Mouse (Mus musculus) cerebellum, adult 2 months (tissue): ENCODE measurements at regions not wholly inside any gene's neighbourhood (a gene's known extent, or its start where the extent isn't known, plus 50 kb on each side); places are given as distances from the start of the nearest gene placed in this dataset.

ENCODE experiments used
- CTCF ChIP-seq: fragments of 200-500 bp; IDR thresholded peaks from 2 replicates; pipeline ENCODE4 v1.5.1; 2011; ENCODE audit warnings: low read depth, mild to moderate bottlenecking, control low read depth, low read length, moderate library complexity, borderline replicate concordance; ENCODE audit not compliant: insufficient read depth
- POLR2A ChIP-seq: fragments of 200-500 bp; IDR thresholded peaks from 2 replicates; pipeline ENCODE4 v1.6.1; 2011; ENCODE audit warnings: low read length, control low read depth, borderline replicate concordance; ENCODE audit not compliant: insufficient read depth

- no peak for TF ChIP-seq CTCF
- no peak for TF ChIP-seq POLR2A
Observed at GRCm38 (mm10) chr12:79998788-79999187, 114.0 kb downstream of the Zfp36l1 start.
